Mouse (Mus musculus): ENCODE measurements around the gene Gm10382.
A peak's percentile ranks its signal among the peaks of the same experiment; 100 is the strongest.

Gene Gm10382

GRCm38 (mm10) chr5:125389131-125389578 lies at the start of gene Gm10382:
TSS of gene Gm10382 (plus strand) at chr5:125389322.
- peak; percentile 95 for DNase-seq (ENCODE audit: low read depth, low spot score)

- DNase-seq (ENCODE audit: low read depth, low spot score), result no peak
Measured at GRCm38 (mm10) chr5:125339851-125340531, 49.1 kb upstream of the Gm10382 start.

- peak; percentile 89 for DNase-seq (ENCODE audit: low read depth, low spot score)
Measured at GRCm38 (mm10) chr5:125340547-125341262, 48.4 kb upstream of the Gm10382 start, which contains the start of gene Scarb1. TSS of gene Scarb1 (minus strand) at chr5:125341094.

GRCm38 (mm10) chr5:125341459-125342090 lies 47.5 kb upstream of the Gm10382 start:
- DNase-seq (ENCODE audit: low read depth, low spot score), result no peak

- no peak for DNase-seq (ENCODE audit: low read depth, low spot score)
Measured at GRCm38 (mm10) chr5:125344296-125344695, 44.8 kb upstream of the Gm10382 start.

- no peak for DNase-seq (ENCODE audit: low read depth, low spot score)
Measured at GRCm38 (mm10) chr5:125348067-125348466, 41.1 kb upstream of the Gm10382 start.

GRCm38 (mm10) chr5:125348487-125348886 lies 40.6 kb upstream of the Gm10382 start:
- peak; percentile 67 for DNase-seq (ENCODE audit: low read depth, low spot score)

- DNase-seq (ENCODE audit: low read depth, low spot score), result no peak
Measured at GRCm38 (mm10) chr5:125349391-125349790, 39.7 kb upstream of the Gm10382 start.

- no peak for DNase-seq (ENCODE audit: low read depth, low spot score)
Measured at GRCm38 (mm10) chr5:125351057-125351456, 38.1 kb upstream of the Gm10382 start.

- DNase-seq (ENCODE audit: low read depth, low spot score), result no peak
Measured at GRCm38 (mm10) chr5:125351939-125352338, 37.2 kb upstream of the Gm10382 start.

GRCm38 (mm10) chr5:125352781-125353294 lies 36.3 kb upstream of the Gm10382 start:
- no peak for DNase-seq (ENCODE audit: low read depth, low spot score)

GRCm38 (mm10) chr5:125354885-125355492 lies 34.1 kb upstream of the Gm10382 start:
- no peak for DNase-seq (ENCODE audit: low read depth, low spot score)

- no peak for DNase-seq (ENCODE audit: low read depth, low spot score)
Measured at GRCm38 (mm10) chr5:125355650-125356049, 33.5 kb upstream of the Gm10382 start.

- no peak for DNase-seq (ENCODE audit: low read depth, low spot score)
Measured at GRCm38 (mm10) chr5:125357543-125358269, 31.4 kb upstream of the Gm10382 start.

GRCm38 (mm10) chr5:125358270-125358608 lies 30.9 kb upstream of the Gm10382 start:
- no peak for DNase-seq (ENCODE audit: low read depth, low spot score)

GRCm38 (mm10) chr5:125360566-125360965 lies 28.6 kb upstream of the Gm10382 start:
- no peak for DNase-seq (ENCODE audit: low read depth, low spot score)

GRCm38 (mm10) chr5:125360981-125361510 lies 28.1 kb upstream of the Gm10382 start:
- DNase-seq (ENCODE audit: low read depth, low spot score), result no peak

- DNase-seq (ENCODE audit: low read depth, low spot score), result no peak
Measured at GRCm38 (mm10) chr5:125363894-125364293, 25.2 kb upstream of the Gm10382 start.

GRCm38 (mm10) chr5:125364851-125365429 lies 24.2 kb upstream of the Gm10382 start:
- DNase-seq (ENCODE audit: low read depth, low spot score), result no peak

GRCm38 (mm10) chr5:125368156-125368555 lies 21.0 kb upstream of the Gm10382 start:
- DNase-seq (ENCODE audit: low read depth, low spot score), result no peak

GRCm38 (mm10) chr5:125368568-125368967 lies 20.6 kb upstream of the Gm10382 start:
- DNase-seq (ENCODE audit: low read depth, low spot score), result peak; percentile 84

Measured in CD4-positive, CD25-positive, alpha-beta regulatory T cell, adult 2 months (primary cell).